Mouse (Mus musculus): ENCODE data around the gene Traf5. TPM values are rescaled to one million over a fixed set of nuclear protein-coding genes. Genes with fewer than 3 reads are reported as not detected.

Gene Traf5
- polyA plus RNA-seq, 1 experiment from 2014 or later, result 5.9 TPM

- no peaks in the 10 kb centered on the region for H3K27me3 ChIP-seq (ENCODE audit: control insufficient read depth, insufficient read depth, low read length)
- DNase-seq (ENCODE audit: low spot score) (no peak), ATAC-seq (ENCODE audit: low FRiP score) (no peak)
- no peak overlapping the region for H3K27ac ChIP-seq (ENCODE audit: low read depth, low read length)
- H3K4me2 ChIP-seq (replicated peaks; ENCODE audit: low read depth, low read length), result no peak overlapping the region
- H3K36me3 ChIP-seq (ENCODE audit: control insufficient read depth, insufficient read depth, low read length), result no peaks in the 10 kb centered on the region
- WGBS, result 86% methylated on average over 4 of the region's 4 CpGs
- no peaks in the 10 kb centered on the region for H3K9me3 ChIP-seq (ENCODE audit: control insufficient read depth, low read length)
- no peaks in the 10 kb centered on the region for H3K4me1 ChIP-seq (replicated peaks; ENCODE audit: control insufficient read depth, insufficient read depth, low read length)
- H3K9ac ChIP-seq (ENCODE audit: low read depth, low read length), result no peak overlapping the region
- H3K4me3 ChIP-seq (ENCODE audit: low read depth, low read length), result no peak overlapping the region
Observed at GRCm38 (mm10) chr1:192076101-192076500, 16.3 kb downstream of the Traf5 start.

GRCm38 (mm10) chr1:192074824-192075223 is 17.5 kb downstream of the Traf5 start:
- 92% methylated on average over 1 of the region's 1 CpGs for WGBS
- no peak for DNase-seq (ENCODE audit: low spot score)
- no peaks in the 10 kb centered on the region for H3K9me3 ChIP-seq (ENCODE audit: control insufficient read depth, low read length)
- no peak for ATAC-seq (ENCODE audit: low FRiP score)
- no peak overlapping the region for H3K9ac ChIP-seq (ENCODE audit: low read depth, low read length)
- H3K27me3 ChIP-seq (ENCODE audit: control insufficient read depth, insufficient read depth, low read length), result no peaks in the 10 kb centered on the region
- H3K27ac ChIP-seq (ENCODE audit: low read depth, low read length), result no peak overlapping the region
- H3K36me3 ChIP-seq (ENCODE audit: control insufficient read depth, insufficient read depth, low read length), result no peaks in the 10 kb centered on the region
- H3K4me2 ChIP-seq (replicated peaks; ENCODE audit: low read depth, low read length), result no peak overlapping the region
- H3K4me3 ChIP-seq (ENCODE audit: low read depth, low read length), result no peak overlapping the region
- H3K4me1 ChIP-seq (replicated peaks; ENCODE audit: control insufficient read depth, insufficient read depth, low read length), result no peaks in the 10 kb centered on the region

GRCm38 (mm10) chr1:192072426-192072825 is 19.9 kb downstream of the Traf5 start:
- Histone ChIP-seq H3K36me3 (ENCODE audit: control insufficient read depth, insufficient read depth, low read length) (no peaks in the 10 kb centered on the region), H3K27ac (ENCODE audit: low read depth, low read length) (no peak overlapping the region), H3K4me3 (ENCODE audit: low read depth, low read length) (no peak overlapping the region), H3K9me3 (ENCODE audit: control insufficient read depth, low read length) (no peaks in the 10 kb centered on the region), H3K4me1 (replicated peaks; ENCODE audit: control insufficient read depth, insufficient read depth, low read length) (no peaks in the 10 kb centered on the region), H3K9ac (ENCODE audit: low read depth, low read length) (no peak overlapping the region), H3K27me3 (ENCODE audit: control insufficient read depth, insufficient read depth, low read length) (no peaks in the 10 kb centered on the region), H3K4me2 (replicated peaks; ENCODE audit: low read depth, low read length) (no peak overlapping the region)
- ATAC-seq (ENCODE audit: low FRiP score) (no peak), DNase-seq (ENCODE audit: low spot score) (no peak)
- WGBS, result 97% methylated on average over 1 of the region's 1 CpGs

- H3K9ac ChIP-seq (ENCODE audit: low read depth, low read length), result no peak overlapping the region
- ATAC-seq (ENCODE audit: low FRiP score) (no peak), DNase-seq (ENCODE audit: low spot score) (no peak)
- H3K4me3 ChIP-seq (ENCODE audit: low read depth, low read length), result no peak overlapping the region
- no peaks in the 10 kb centered on the region for H3K36me3 ChIP-seq (ENCODE audit: control insufficient read depth, insufficient read depth, low read length)
- H3K4me2 ChIP-seq (replicated peaks; ENCODE audit: low read depth, low read length), result no peak overlapping the region
- no peaks in the 10 kb centered on the region for H3K4me1 ChIP-seq (replicated peaks; ENCODE audit: control insufficient read depth, insufficient read depth, low read length)
- no peak overlapping the region for H3K27ac ChIP-seq (ENCODE audit: low read depth, low read length)
- H3K27me3 ChIP-seq (ENCODE audit: control insufficient read depth, insufficient read depth, low read length), result no peaks in the 10 kb centered on the region
- no peaks in the 10 kb centered on the region for H3K9me3 ChIP-seq (ENCODE audit: control insufficient read depth, low read length)
- 78% methylated on average over 3 of the region's 3 CpGs for WGBS
Observed at GRCm38 (mm10) chr1:192070618-192071051, 21.7 kb downstream of the Traf5 start.

- no peak for DNase-seq (ENCODE audit: low spot score)
- WGBS, result 68% methylated on average over 13 of the region's 13 CpGs
Observed at GRCm38 (mm10) chr1:192069971-192070591, 22.3 kb downstream of the Traf5 start.

GRCm38 (mm10) chr1:192068188-192068587 is 24.2 kb downstream of the Traf5 start:
- Histone ChIP-seq H3K4me1 (replicated peaks; ENCODE audit: control insufficient read depth, insufficient read depth, low read length) (no peaks in the 10 kb centered on the region), H3K4me2 (replicated peaks; ENCODE audit: low read depth, low read length) (no peak overlapping the region), H3K27ac (ENCODE audit: low read depth, low read length) (no peak overlapping the region), H3K36me3 (ENCODE audit: control insufficient read depth, insufficient read depth, low read length) (no peaks in the 10 kb centered on the region), H3K9ac (ENCODE audit: low read depth, low read length) (no peak overlapping the region), H3K4me3 (ENCODE audit: low read depth, low read length) (no peak overlapping the region), H3K9me3 (ENCODE audit: control insufficient read depth, low read length) (no peaks in the 10 kb centered on the region), H3K27me3 (ENCODE audit: control insufficient read depth, insufficient read depth, low read length) (no peaks in the 10 kb centered on the region)
- no peak for ATAC-seq (ENCODE audit: low FRiP score)
- 69% methylated on average over 2 of the region's 2 CpGs for WGBS
- no peak for DNase-seq (ENCODE audit: low spot score)

More at GRCm38 (mm10) chr1:192069971-192070591, 22.3 kb downstream of the Traf5 start:
- Histone ChIP-seq H3K4me3 (ENCODE audit: low read depth, low read length) (no peak overlapping the region), H3K9me3 (ENCODE audit: control insufficient read depth, low read length) (no peaks in the 10 kb centered on the region), H3K36me3 (ENCODE audit: control insufficient read depth, insufficient read depth, low read length) (no peaks in the 10 kb centered on the region), H3K4me1 (replicated peaks; ENCODE audit: control insufficient read depth, insufficient read depth, low read length) (no peaks in the 10 kb centered on the region), H3K27ac (ENCODE audit: low read depth, low read length) (no peak overlapping the region), H3K4me2 (replicated peaks; ENCODE audit: low read depth, low read length) (no peak overlapping the region), H3K27me3 (ENCODE audit: control insufficient read depth, insufficient read depth, low read length) (no peaks in the 10 kb centered on the region), H3K9ac (ENCODE audit: low read depth, low read length) (no peak overlapping the region)
- ATAC-seq (ENCODE audit: low FRiP score), result no peak

GRCm38 (mm10) chr1:192066956-192067355 is 25.4 kb downstream of the Traf5 start:
- 94% methylated on average over 3 of the region's 3 CpGs for WGBS
- H3K27ac ChIP-seq (ENCODE audit: low read depth, low read length), result no peak overlapping the region
- H3K4me2 ChIP-seq (replicated peaks; ENCODE audit: low read depth, low read length), result no peak overlapping the region
- no peaks in the 10 kb centered on the region for H3K4me1 ChIP-seq (replicated peaks; ENCODE audit: control insufficient read depth, insufficient read depth, low read length)
- H3K9me3 ChIP-seq (ENCODE audit: control insufficient read depth, low read length), result no peaks in the 10 kb centered on the region
- H3K4me3 ChIP-seq (ENCODE audit: low read depth, low read length), result no peak overlapping the region
- H3K27me3 ChIP-seq (ENCODE audit: control insufficient read depth, insufficient read depth, low read length), result no peaks in the 10 kb centered on the region
- H3K36me3 ChIP-seq (ENCODE audit: control insufficient read depth, insufficient read depth, low read length), result no peaks in the 10 kb centered on the region
- H3K9ac ChIP-seq (ENCODE audit: low read depth, low read length), result no peak overlapping the region
- DNase-seq (ENCODE audit: low spot score), result no peak
- no peak for ATAC-seq (ENCODE audit: low FRiP score)

- H3K36me3 ChIP-seq (ENCODE audit: control insufficient read depth, insufficient read depth, low read length), result no peaks in the 10 kb centered on the region
- H3K4me2 ChIP-seq (replicated peaks; ENCODE audit: low read depth, low read length), result no peak overlapping the region
- no peak overlapping the region for H3K4me3 ChIP-seq (ENCODE audit: low read depth, low read length)
- DNase-seq (ENCODE audit: low spot score) (no peak), ATAC-seq (ENCODE audit: low FRiP score) (no peak)
- no peak overlapping the region for H3K9ac ChIP-seq (ENCODE audit: low read depth, low read length)
- no peaks in the 10 kb centered on the region for H3K9me3 ChIP-seq (ENCODE audit: control insufficient read depth, low read length)
- H3K27ac ChIP-seq (ENCODE audit: low read depth, low read length), result no peak overlapping the region
- H3K4me1 ChIP-seq (replicated peaks; ENCODE audit: control insufficient read depth, insufficient read depth, low read length), result no peaks in the 10 kb centered on the region
- H3K27me3 ChIP-seq (ENCODE audit: control insufficient read depth, insufficient read depth, low read length), result no peaks in the 10 kb centered on the region
- WGBS, result 91% methylated on average over 8 of the region's 8 CpGs
Observed at GRCm38 (mm10) chr1:192063209-192063946, 29.0 kb downstream of the Traf5 start.

GRCm38 (mm10) chr1:192062682-192063081 is 29.7 kb downstream of the Traf5 start:
- no peak overlapping the region for H3K9ac ChIP-seq (ENCODE audit: low read depth, low read length)
- no peaks in the 10 kb centered on the region for H3K36me3 ChIP-seq (ENCODE audit: control insufficient read depth, insufficient read depth, low read length)
- no peaks in the 10 kb centered on the region for H3K4me1 ChIP-seq (replicated peaks; ENCODE audit: control insufficient read depth, insufficient read depth, low read length)
- no peaks in the 10 kb centered on the region for H3K27me3 ChIP-seq (ENCODE audit: control insufficient read depth, insufficient read depth, low read length)
- ATAC-seq (ENCODE audit: low FRiP score) (no peak), DNase-seq (ENCODE audit: low spot score) (no peak)
- no peaks in the 10 kb centered on the region for H3K9me3 ChIP-seq (ENCODE audit: control insufficient read depth, low read length)
- no peak overlapping the region for H3K4me2 ChIP-seq (replicated peaks; ENCODE audit: low read depth, low read length)
- no peak overlapping the region for H3K27ac ChIP-seq (ENCODE audit: low read depth, low read length)
- 90% methylated on average over 14 of the region's 14 CpGs for WGBS
- H3K4me3 ChIP-seq (ENCODE audit: low read depth, low read length), result no peak overlapping the region

All from hindbrain, embryonic 11.5 days (tissue).